Mouse (Mus musculus): ENCODE results near the gene Ppm1h. TPM values are rescaled to one million over a fixed set of nuclear protein-coding genes. Genes with fewer than 3 reads are reported as not detected.

Ppm1h gene
- total and polyA plus RNA-seq, 3 experiments = 1.2 to 1.3 (median 1.3) TPM

DNA sequence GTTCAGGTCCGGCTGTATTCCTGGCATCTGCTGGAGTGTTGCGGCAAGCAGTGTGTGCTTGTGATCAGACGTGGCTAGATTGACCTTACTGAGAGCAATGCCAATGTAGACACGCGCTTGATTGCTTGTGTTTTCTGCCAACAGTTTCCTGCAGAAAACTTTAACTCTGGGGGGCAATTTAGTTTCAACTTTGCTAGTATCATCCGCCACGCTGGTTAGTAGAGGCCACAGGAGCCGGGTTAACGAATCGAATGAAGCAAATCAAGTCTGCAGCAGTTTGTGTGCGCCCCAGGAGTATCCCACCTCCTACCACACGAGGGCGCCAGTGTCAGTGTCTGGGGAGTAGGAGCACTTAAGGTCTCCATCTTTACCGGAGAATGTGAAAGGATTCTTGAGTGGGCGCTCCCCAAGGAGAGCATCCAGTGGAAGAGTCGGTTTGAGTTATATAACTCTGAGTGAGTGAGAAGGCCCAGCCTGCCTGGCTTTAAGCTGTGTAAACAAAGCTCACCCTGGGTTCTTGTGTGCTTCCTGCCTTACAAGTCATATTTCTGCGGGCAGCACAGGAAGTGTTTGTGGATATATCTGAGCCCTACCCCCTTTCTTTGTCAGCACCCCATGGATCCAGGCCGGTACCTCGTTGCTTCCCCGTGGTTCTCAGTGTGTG lies 115.8 kb downstream of the Ppm1h start (continued):
- no peak for TF ChIP-seq RCOR1 (conservative IDR thresholded peaks at IDR 0.05; ENCODE audit: low read depth, low read length)
- TF ChIP-seq USF1 (IDR thresholded peaks at IDR 0.05; ENCODE audit: low read depth, low read length) = no peak
- no peak for TF ChIP-seq EP300 (IDR thresholded peaks at IDR 0.05; ENCODE audit: low read length)
- TF ChIP-seq IRF4 (IDR thresholded peaks at IDR 0.05; ENCODE audit: low read depth, low read length) = peak; percentile 58; the same call in 1 of the 2 replicates
- TF ChIP-seq PAX5 (IDR thresholded peaks at IDR 0.05; ENCODE audit: low read length) = no peak
- TF ChIP-seq ELF1 (IDR thresholded peaks at IDR 0.05; ENCODE audit: low read depth, low read length) = 0 out of 2 replicates have a peak, but pooled peaks have one; percentile 23
- peak; percentile 44 to 87 for TF ChIP-seq CTCF (conservative IDR thresholded peaks at IDR 0.05 in 1 of 2, IDR thresholded peaks at IDR 0.05 in 1 of 2; ENCODE audit: low read depth in 2 of 2, low read length in 2 of 2)
- TF ChIP-seq SIN3A (IDR thresholded peaks at IDR 0.05; ENCODE audit: low read length) = peak; percentile 37; the same call in 1 of the 2 replicates
- TF ChIP-seq MAX (IDR thresholded peaks at IDR 0.05; ENCODE audit: low read length) = peak; percentile 12; the same call in 1 of the 2 replicates
- TF ChIP-seq ZMIZ1 (IDR thresholded peaks at IDR 0.05; ENCODE audit: low read depth, low read length) = no peak

DNA sequence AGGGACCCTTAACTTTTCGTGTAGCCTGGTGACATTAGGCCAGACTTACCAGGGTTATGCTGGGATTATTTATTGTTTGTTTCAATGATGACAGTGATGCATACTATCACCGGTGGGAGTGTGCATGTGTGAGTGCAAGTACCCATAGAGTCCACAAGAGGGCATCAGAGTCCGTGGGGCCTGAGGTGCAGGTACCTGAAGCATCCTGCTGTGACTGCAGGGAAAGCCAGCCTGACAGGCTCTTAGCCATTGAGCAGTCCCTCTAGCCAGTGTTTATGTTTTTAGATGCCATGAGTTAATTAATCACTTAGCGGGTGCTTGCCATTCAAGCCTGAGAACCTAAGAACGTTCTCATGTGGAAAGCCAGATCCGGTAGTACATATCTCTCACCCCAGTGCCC lies 119.4 kb downstream of the Ppm1h start:
- in situ Hi-C loops (cut with MboI; ENCODE audit: low pct_ligation_motif_present, low pct_unique_long_range_greater_than_20kb, low sequenced_read_pairs) = loop anchor here (5.0 kb wide), 1 partner anchor 246 kb away; no protein-coding TSS in a partner anchor
- Histone ChIP-seq H3K27me3 (replicated peaks) (no peaks in the 10 kb centered on the region), H3K9ac (ENCODE audit: insufficient read depth, low read depth) (no peak overlapping the region), H3K9me3 (replicated peaks; ENCODE audit: low read length) (no peaks in the 10 kb centered on the region), H3K4me3 (replicated peaks in 1 of 3; ENCODE audit: low read depth in 2 of 3, low read length in 2 of 3, poor library complexity in 1 of 3) (no peak overlapping the region), H3K79me2 (replicated peaks; ENCODE audit: control insufficient read depth, extremely low read depth, insufficient read depth, poor library complexity, severe bottlenecking) (no peaks in the 10 kb centered on the region), H3K27ac (ENCODE audit: insufficient read depth, low read depth) (no peak overlapping the region), H3K4me1 (ENCODE audit: control insufficient read depth in 1 of 2, insufficient read depth in 2 of 2) (peaks cover 0 to 4% of the 10 kb centered on the region in 2 experiments; a peak in 1 of 4 replicates), H3K4me2 (ENCODE audit: insufficient read depth, low read depth, poor library complexity, severe bottlenecking) (no peak overlapping the region), H3K36me3 (replicated peaks in 1 of 2; ENCODE audit: control insufficient read depth in 1 of 2, insufficient read depth in 1 of 2, low read length in 1 of 2) (no peaks in the 10 kb centered on the region)
- TF ChIP-seq EP300 (IDR thresholded peaks at IDR 0.05; ENCODE audit: low read length) (no peak), TBP (conservative IDR thresholded peaks at IDR 0.05; ENCODE audit: low read depth, low read length) (no peak), RAD21 (IDR thresholded peaks at IDR 0.05; ENCODE audit: low read depth, low read length) (peak; percentile 32), ZKSCAN1 (IDR thresholded peaks at IDR 0.05; ENCODE audit: borderline replicate concordance, low read depth, low read length) (no peak), SMC3 (IDR thresholded peaks at IDR 0.05; ENCODE audit: low read depth, low read length) (peak; percentile 46), HCFC1 (IDR thresholded peaks at IDR 0.05; ENCODE audit: low read depth, low read length) (no peak), CTCF (conservative IDR thresholded peaks at IDR 0.05 in 1 of 2, IDR thresholded peaks at IDR 0.05 in 1 of 2; ENCODE audit: low read depth in 2 of 2, low read length in 2 of 2) (peak; percentile 19 to 54; a peak in 2 of 4 replicates), NELFE (IDR thresholded peaks at IDR 0.05; ENCODE audit: low read depth, low read length) (no peak), PAX5 (IDR thresholded peaks at IDR 0.05; ENCODE audit: low read length) (no peak)
- no peak for DNase-seq (ENCODE audit: extremely low read depth)
- dilution Hi-C loops (cut with MboI; ENCODE audit: extremely low pct_ligation_motif_present, extremely low pct_unique_long_range_greater_than_20kb, low sequenced_read_pairs) = no loop called here
